Mouse (Mus musculus): Measurements from ENCODE around the gene Ttc30a2. TPM values are rescaled to one million over a fixed set of nuclear protein-coding genes. Genes with fewer than 3 reads are reported as not detected.

The Ttc30a2 gene
- polyA plus RNA-seq, 3 experiments from 2014 or later, result not detected

- ATAC-seq, result no peak
Measured at GRCm38 (mm10) chr2:75926061-75926460, 51.9 kb downstream of the Ttc30a2 start.

Other genes with a start within 250 kb of the Ttc30a2 start
- gene Agps, start 146.0 kb downstream of the Ttc30a2 start, polyA plus RNA-seq (2017; shearing (Covaris generic)), result 10 to 100 TPM; 17.6 to 25.3 (median 18.5) TPM
- gene Ttc30b, start 39.6 kb downstream of the Ttc30a2 start, polyA plus RNA-seq (2017; shearing (Covaris generic)), result 1 to 10 TPM in 2 of 3 experiments, under 1 TPM in 1; 0.74 to 2.6 (median 1.7) TPM
- gene Ttc30a1, start 3.8 kb upstream of the Ttc30a2 start, polyA plus RNA-seq (2017; shearing (Covaris generic)), result 1 to 10 TPM in 1 of 3 experiments, under 1 TPM in 2; 0.54 to 1.1 (median 0.71) TPM

Data from inflammation-experienced regulatory T-cells, adult 6 months (primary cell).